Mouse (Mus musculus) liver, embryonic 11.5 days (tissue): ENCODE data around the gene Mbnl3. TPM values are rescaled to one million over a fixed set of nuclear protein-coding genes. Genes with fewer than 3 reads are reported as not detected.

Source experiments
- ATAC-seq: fragments of 200-750 bp; cut with Nextera tagmentation; replicated peaks from 2 replicates; pipeline ENCODE4 v1.8.0; 2017; ENCODE audit warnings: moderate number of reproducible peaks, mild to moderate bottlenecking, moderate TSS enrichment, moderate library complexity; ENCODE audit not compliant: low FRiP score
- DNase-seq: peaks from one replicate; pipeline ENCODE4 v3.0.0-alpha.2; 2017; ENCODE audit warnings: low spot score
- H3K27ac ChIP-seq: fragments of 300-500 bp; sonication (generic); 2 replicates; pipeline ENCODE4 v1.5.1; 2014; ENCODE audit warnings: mild to moderate bottlenecking, low read depth, low read length, control low read depth
- H3K27me3 ChIP-seq: fragments of 300-500 bp; sonication (generic); replicated peaks from 2 replicates; pipeline ENCODE4 v1.6.1; 2014; ENCODE audit warnings: low read length, mixed read lengths; ENCODE audit not compliant: control insufficient read depth, insufficient read depth
- H3K36me3 ChIP-seq: fragments of 300-500 bp; sonication (generic); 2 replicates; pipeline ENCODE4 v1.6.1; 2014; ENCODE audit warnings: mild to moderate bottlenecking, low read length, moderate library complexity, mixed read lengths; ENCODE audit not compliant: control insufficient read depth, insufficient read depth
- H3K4me1 ChIP-seq: fragments of 300-500 bp; sonication (generic); replicated peaks from 2 replicates; pipeline ENCODE4 v1.6.1; 2014; ENCODE audit warnings: low read length, mixed read lengths; ENCODE audit not compliant: control insufficient read depth, insufficient read depth
- H3K4me2 ChIP-seq: fragments of 300-500 bp; sonication (generic); 2 replicates; pipeline ENCODE4 v1.6.1; 2014; ENCODE audit warnings: mild to moderate bottlenecking, control low read depth, moderate library complexity
- H3K4me3 ChIP-seq: fragments of 300-500 bp; sonication (generic); 2 replicates; pipeline ENCODE4 v1.5.1; 2014; ENCODE audit warnings: low read depth, low read length, control low read depth
- H3K9ac ChIP-seq: fragments of 300-500 bp; sonication (generic); 2 replicates; pipeline ENCODE4 v1.6.1; 2014; ENCODE audit warnings: low read depth, low read length, control low read depth
- H3K9me3 ChIP-seq: fragments of 300-500 bp; sonication (generic); 2 replicates; pipeline ENCODE4 v1.6.1; 2016; ENCODE audit warnings: low read length, inconsistent platforms, mixed read lengths; ENCODE audit not compliant: control insufficient read depth
- WGBS: fragments of 180-500 bp; shearing (Covaris S2); extraction: QIAGEN DNeasy Blood & Tissue Kit; methylation state at CpG from one replicate; pipeline ENCODE4 v1.1.7; 2014; 5-methylcytosine and 5-hydroxymethylcytosine counted together
- microRNA-seq: library from miRNA; unstranded; fragments of <30 nt; microRNA quantifications from one replicate; pipeline ENCODE4, GENCODE M21; 2017; ENCODE audit warnings: borderline number of aligned reads
- polyA plus RNA-seq: library from polyadenylated mRNA; unstranded; fragments of >200 nt; fragmentation: Nextera tagmentation; extraction: Ambion mirVana; gene quantifications from 2 replicates; pipeline ENCODE4 v1.2.1, GENCODE M21; 2014

Gene Mbnl3
- polyA plus RNA-seq, 1 experiment from 2014 or later: 8.9 TPM

DNA sequence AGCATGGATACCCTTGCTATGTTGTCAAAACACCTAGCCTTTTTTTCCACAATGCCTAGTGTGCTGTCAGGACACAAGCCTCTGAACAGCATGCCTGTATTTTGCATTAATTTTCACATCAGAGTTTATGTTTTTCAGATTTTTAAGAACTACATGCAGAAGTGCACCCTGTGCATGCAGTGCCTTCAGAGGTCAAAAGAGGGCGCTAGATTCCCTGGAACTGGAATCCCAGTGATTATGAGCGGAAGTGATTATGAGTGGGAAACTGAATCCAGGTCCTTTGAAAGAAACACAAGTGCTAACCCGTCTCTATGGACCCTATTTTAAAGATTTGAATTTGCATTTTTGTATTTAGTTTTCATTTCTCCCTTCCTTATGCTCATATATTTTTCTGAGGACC, 129.6 kb downstream of the Mbnl3 start:
- WGBS: 25% methylated on average over 3 of the region's 3 CpGs
- ATAC-seq: no peak
- Histone ChIP-seq H3K4me2 (no peak overlapping the region), H3K9me3 (no peaks in the 10 kb centered on the region), H3K4me1 (no peaks in the 10 kb centered on the region), H3K9ac (no peak overlapping the region), H3K27ac (no peak overlapping the region), H3K36me3 (no peaks in the 10 kb centered on the region), H3K4me3 (no peak overlapping the region), H3K27me3 (no peaks in the 10 kb centered on the region)
- DNase-seq: no peak

Small RNA genes within 50 kb of the gene (microRNA-seq; reads per million reads assigned to microRNA genes)
- not detected for gene Gm23417

Other genes starting within 250 kb of the Mbnl3 start
- gene Rap2c, start 188.5 kb downstream of the Mbnl3 start, polyA plus RNA-seq: 22.4 and 23.6 TPM in 2 replicates